Mouse (Mus musculus) testis, postnatal 10 days (tissue): Measurements from ENCODE around the gene Pth2.
A peak's percentile ranks its signal among the peaks of the same experiment; 100 is the strongest.

Experiments
- DNase-seq: peaks from one replicate; pipeline ENCODE4 v3.0.0; 2021; ENCODE audit warnings: low spot score

The Pth2 gene

DNA sequence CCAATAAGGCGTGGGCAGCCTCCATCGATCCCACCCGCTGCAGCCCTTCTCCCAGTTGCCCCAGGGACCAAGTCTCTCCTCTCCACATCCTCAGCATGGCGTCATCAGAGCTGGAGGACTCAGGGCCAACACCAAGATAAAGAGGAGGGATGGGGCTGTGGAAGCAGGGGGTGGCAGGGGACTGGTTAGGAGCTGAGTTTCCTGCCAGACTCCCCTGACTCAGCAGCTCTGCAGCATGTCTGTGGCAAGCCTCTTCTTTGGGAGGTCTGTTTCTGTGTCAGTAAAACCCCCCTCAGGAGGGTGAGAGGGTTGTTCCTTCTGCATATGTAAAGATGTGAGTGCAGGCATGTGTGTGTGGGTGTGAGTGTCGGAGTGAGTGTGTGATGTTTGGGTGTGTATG lies 16.2 kb downstream of the Pth2 start:
- no peak for DNase-seq

DNA sequence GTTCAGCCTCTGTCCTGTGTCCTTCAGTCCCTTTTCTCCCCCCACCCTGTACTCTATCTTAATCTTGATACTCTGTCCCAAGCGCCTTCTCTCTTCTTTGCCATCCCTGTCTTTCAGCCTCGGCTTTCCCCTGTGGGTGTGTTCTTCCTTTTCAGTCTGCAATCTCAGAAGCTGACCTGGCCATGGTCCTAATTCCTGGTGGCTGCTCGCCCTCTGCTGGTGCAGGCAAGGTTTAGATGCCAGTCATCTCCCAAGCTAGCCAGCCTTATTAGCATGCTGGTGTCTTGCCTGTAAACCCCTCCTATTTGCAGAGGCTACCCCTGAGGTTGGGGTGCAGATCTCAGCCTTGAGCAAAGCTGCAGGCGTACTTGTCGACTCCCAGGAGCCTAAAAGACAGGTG lies 17.6 kb downstream of the Pth2 start:
- DNase-seq, result peak; percentile 81

DNA sequence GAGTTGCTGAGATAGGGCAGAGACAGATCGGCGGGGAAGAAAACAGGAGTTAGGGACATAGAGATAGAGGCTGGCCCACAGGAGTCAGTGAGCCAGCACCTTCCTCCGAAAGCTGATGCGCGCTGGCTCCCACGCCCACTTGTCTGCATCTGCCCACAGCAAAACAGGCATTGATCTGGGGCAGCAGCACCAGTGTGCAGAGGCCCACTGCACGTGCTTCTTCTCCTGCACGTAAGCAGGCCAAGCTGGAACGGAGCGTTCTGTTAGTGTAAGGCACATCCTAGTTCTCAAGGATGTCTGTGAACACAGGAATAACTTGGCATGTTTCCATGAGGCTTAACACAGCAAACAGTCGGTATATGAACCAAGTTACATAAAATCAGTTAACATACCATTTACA lies 18.2 kb downstream of the Pth2 start:
- DNase-seq, result no peak

DNA sequence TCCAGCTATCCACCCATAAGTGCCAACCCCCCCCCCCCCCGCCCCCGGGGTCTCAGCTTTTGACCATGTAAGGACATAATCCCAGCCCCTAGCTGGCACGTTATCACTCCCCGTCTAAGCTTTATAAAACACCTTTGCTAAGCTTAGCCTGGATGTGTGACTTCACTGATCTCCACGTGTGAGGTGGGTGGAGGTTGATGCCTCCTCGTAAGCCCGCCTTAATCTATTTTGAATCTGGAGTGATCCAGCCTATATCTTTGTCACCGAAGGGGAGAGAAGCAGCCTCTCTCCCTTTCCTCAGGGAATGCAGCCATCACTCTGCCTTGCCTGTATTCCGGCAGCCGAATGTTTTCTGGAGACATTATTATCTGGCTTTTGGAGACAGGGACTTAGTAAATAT lies 21.9 kb downstream of the Pth2 start:
- no peak for DNase-seq

DNA sequence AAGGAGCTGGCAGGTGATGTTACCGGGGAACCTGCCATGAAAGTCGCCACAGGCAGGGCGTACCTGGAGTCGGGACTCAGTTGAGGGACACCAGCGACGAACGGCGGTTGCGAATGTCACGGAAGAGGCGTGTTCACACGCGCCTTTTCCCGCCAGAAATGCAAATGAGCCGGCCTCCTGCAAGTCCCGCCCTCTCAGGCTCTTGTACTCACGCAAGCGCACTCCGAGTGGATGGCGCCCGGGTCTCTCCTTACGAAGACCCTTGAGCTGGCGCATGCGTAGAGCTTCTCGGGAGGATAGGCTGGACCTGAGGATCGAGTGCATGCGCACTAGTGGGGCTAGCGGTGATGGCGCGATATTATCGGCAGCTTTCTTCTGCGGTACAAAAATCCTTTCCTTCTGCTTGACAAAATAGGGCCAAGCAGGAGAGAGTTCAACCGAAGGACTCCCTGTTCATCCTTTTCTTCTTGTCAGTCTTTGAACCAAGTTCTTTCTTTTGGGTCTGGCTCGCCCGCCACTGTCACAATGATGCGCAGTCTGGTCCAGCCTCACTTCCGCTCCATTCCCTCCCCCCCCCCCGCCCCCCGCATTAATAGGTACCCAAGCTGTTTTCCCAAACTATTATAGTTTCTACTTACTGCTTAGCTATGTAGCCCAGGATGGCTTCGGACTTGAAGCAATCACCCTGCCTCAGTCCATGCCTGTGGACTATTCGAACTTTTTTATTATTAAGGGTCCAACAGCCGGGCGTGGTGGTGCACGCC lies 23.8 kb downstream of the Pth2 start, which contains the start of gene Ccdc155:
Gene Ccdc155 (minus strand): TSS at position 513 of the 764 bp plus-strand sequence.
- peak; percentile 92 for DNase-seq

DNA sequence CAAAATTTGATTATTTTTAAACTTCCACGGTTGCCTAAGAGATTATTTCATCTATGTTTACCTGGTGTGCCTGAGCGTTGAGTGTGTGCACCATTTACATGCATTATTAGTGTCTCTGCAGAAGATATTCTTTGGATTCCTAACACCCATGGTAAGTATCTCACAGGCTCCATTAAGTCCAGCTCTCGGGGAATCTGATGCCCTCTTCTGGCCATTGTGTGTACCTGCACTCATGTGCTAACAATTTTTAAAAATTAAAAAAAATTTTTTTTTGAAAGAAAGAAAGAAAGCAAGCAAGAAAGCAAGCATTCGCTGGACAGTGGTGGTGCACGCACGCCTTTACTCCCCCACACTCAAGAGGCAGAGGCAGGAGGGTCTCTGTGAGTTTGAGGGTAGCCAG lies 27.5 kb downstream of the Pth2 start:
- DNase-seq, result no peak

DNA sequence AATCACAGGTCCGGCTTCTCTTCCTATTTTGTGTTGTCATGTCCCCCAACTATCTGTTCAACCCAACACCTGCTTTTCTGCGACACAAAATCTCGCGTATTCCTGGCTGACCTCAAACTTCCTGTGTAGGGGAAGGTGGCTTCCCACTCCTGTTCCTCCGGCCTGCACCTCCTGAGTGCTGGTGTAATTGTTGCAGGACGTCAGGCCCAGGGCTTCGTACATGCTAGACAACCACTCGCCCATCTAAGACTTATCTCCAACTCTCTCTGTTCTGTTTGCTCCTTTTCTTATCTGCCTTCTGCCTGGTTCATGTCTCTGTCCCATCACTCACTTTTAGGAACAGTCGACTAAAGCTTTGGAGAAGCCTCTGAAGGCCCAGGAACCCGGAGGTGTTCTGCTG lies 30.3 kb downstream of the Pth2 start:
- no peak for DNase-seq

DNA sequence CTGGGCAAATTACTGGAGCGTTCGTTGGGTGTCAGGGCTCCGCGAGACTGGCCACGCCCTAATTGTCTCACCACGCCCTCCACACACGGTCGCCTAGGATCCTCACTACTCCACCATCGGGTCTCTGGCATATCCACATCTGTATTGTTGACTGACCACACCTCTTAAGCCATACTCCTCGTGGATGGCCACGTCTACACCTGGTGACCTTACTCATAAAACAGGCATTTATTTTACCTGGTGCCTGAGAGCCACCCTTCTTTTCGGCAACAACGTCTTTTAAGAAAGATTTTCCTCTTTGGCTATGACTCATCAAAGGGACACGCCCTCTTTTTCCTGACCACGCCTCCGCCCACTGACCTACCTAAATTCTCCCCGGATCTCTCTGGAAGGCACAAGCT lies 31.1 kb downstream of the Pth2 start, which contains the start of gene Dkkl1:
Gene Dkkl1 (minus strand): TSS at position 297 of the 401 bp plus-strand sequence.
- DNase-seq, result no peak

DNA sequence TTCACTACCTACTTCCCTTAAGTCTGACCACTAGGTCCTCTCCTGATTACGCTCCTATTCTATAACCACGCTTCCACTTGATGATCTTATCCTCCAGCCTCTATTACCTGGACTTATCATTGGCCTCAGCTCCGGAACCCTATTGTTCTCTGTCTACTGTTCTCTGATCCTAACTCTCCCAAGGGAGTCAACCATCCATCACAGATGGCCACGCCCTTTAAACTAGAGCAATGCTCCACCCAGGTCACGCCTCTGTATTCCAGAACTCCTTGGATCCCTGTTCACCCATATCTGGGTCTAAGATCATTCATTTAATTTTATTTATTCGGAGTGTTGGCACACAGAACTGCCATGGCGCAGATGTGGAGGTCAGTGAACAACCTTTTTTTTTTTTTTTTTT lies 31.6 kb downstream of the Pth2 start:
- no peak for DNase-seq

DNA sequence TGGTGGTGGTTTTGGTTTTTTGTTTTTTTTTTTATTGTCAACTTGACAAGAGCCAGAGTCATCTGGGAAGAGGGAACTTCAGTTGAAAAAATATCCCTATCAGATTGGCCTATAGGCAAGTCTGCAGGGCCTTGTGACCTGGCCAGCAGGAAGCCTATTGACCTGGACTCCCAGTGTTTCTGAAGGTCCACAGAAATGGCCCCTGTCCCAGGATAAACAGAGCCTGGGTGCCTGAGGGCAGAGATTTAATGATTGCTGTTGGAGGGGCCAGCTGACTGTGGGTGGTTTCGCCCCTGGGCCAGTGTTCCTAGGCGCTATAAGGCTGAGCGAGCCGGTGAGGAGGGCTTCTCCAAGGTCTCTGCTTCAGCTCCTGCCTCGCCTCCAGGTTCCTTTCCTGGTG lies 32.9 kb downstream of the Pth2 start:
- no peak for DNase-seq

DNA sequence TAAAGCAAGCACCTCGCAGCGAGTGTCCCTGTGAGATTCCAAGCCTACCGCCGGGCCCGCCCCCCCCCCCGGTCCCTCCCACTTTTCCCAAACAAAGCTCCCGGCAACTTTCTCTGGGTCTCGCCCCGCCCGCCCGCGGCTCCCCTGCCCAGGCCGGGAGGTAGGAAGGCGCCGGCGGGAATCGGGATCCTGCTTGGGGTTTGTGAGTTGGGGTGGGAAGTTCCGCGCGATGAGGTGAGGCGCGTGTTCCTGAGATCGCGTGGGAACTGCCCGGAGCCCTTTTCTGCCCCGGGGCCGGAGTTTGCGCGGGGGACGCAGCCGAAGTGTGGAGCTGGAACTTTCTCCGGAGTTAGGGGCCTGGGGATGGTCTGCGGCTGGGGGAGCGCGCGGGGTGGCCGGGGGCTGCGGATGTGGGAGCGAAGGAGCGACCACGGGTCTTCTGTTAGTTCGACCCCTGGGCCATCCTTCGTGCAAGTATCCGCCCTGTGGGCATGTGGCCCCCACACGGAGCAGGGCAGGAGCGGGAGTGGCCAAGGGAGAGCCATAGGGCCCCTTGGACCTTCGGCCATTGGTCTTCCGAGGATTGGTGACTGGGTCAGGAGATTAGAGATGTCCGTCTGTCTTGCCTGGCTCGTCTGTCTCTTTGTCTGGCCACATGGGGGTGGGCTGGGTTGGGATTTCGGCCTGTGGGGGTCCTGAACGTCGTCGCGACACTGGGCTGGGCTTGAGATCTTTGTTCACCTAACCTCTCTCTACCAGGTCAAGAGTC lies 35.1 kb downstream of the Pth2 start, which contains the start of gene Tead2:
Gene Tead2 (plus strand): TSS at position 81 of the 769 bp plus-strand sequence.
- peak; percentile 76 for DNase-seq

DNA sequence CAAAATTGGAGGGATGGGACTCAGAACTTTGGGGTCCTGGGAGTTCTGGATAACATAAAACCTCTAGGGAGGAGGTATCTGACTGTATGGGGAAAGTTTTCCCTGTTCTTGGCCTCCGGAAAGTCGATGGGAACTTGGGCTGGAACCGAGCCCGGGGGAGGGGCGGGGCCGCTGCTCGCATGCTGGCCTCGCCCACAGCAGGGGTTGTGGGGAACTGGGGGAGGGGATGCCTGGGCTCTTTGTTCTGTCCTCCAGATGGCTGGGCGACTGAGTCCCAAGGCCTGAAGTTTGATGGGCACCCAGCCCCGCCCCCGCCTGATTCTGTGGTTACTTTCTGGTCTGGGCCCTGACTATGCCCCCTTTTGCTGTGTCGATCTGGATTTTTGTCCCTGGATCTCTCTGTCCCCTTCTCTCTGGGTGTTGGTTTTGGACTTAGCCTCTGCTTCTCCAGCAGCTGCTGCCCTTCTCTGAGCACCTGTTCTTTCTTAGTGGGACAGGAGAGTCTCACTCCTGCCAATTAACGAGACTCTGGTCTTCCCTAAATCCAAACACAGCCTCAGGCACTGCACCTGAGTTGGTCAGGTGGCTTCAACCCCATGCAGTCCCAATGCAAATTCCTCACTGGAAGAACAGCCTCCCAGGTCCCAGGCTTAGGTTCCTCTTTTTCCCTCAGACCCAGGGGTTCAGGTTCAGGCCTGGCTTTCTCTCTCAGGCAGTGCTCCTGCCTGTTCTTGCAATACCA lies 35.8 kb downstream of the Pth2 start:
- DNase-seq, result peak; percentile 89

DNA sequence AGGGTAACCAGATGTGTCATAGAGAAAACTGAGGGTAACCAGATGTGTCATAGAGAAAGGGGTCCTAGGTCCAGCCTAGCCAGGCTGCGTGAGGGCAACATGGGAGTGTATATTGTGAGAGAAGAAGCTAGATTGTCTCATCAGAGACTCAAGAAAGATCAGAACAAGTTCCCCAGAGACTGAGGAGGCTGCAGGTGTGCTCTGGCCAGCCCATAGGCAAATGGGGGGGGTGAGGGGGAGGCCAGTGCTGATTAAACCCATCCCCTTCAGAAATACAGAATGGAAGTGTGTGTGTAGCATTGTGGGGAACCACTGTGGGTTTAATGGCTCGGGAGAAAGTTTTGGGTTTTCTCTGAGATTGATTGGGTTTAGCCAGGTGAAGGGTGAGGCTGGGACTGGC lies 40.9 kb downstream of the Pth2 start:
- DNase-seq, result no peak

DNA sequence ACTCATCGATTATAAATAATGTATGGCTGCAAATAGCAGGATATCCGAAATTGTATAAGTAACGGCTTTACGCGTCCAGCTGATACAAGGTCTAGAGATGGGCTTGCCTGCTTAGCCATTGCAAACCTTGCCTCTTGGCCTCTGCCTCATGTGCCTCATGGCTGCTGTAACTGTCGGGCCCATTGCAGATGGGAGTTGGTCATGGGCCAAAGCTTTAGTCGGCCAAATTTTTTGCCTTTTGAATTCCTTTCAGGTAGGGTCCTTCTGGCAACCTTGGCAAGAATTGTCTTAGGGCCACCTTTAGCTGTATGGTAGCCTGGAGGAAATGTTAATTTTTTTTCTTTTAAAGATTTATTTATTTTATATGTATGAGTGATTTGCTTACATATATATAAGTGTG lies 44.0 kb downstream of the Pth2 start:
- peak; percentile 33 for DNase-seq

DNA sequence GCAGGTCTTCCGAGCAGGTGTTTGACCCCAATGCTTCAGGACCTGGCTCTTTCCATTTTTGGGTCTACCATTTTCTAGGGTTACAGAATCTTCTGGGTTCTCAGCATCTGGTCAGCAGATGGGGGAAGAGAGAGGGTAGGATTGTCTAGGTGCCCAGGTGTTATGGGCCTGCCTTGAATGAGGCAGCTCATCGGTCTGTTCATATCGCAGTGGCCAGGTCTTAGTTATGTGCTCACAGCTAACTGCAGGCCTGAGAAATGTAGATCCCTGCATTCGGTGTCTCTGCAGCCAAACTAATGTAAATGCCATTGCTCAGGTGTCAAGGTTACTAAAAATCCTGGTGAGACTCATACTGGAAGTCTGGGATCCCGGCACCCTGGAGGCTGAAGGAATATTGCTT lies 45.6 kb downstream of the Pth2 start:
- DNase-seq, result peak; percentile 27

DNA sequence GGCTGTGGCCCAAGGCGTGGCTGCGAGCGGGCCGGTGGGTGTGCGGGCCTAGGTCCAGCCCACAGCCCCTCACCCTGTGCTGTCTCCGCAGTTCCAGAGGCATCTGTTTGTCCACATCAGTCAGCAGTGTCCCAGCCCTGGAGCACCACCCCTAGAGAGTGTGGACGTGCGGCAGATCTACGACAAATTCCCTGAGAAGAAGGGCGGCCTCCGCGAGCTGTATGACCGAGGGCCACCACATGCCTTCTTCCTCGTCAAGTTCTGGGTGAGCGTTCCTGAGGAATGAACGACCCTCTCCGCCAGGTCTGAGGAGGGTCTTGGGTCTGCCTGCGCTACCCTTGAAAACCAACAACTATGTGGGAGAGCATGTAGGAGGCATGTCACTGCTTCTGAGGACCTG lies 47.8 kb downstream of the Pth2 start:
- peak; percentile 35 for DNase-seq

DNA sequence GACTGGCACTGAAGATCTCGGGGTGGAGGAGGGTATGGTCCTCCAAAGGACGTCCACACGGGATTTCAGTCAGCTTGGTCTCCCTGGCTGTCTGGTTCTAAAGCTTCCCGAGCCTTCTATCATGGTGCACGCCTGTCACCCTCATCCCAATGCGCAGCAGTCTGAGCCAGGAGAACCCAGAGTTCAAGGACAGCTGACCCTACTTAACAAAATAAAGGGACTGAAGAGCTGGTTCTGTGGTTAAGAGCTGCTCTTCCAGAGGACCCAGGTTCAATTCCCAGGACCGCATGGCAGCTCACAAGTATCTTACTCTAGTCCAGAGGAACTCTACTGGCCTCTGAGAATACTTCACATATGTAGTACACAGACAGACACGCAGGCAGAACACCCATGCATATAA lies 48.3 kb downstream of the Pth2 start:
- no peak for DNase-seq

DNA sequence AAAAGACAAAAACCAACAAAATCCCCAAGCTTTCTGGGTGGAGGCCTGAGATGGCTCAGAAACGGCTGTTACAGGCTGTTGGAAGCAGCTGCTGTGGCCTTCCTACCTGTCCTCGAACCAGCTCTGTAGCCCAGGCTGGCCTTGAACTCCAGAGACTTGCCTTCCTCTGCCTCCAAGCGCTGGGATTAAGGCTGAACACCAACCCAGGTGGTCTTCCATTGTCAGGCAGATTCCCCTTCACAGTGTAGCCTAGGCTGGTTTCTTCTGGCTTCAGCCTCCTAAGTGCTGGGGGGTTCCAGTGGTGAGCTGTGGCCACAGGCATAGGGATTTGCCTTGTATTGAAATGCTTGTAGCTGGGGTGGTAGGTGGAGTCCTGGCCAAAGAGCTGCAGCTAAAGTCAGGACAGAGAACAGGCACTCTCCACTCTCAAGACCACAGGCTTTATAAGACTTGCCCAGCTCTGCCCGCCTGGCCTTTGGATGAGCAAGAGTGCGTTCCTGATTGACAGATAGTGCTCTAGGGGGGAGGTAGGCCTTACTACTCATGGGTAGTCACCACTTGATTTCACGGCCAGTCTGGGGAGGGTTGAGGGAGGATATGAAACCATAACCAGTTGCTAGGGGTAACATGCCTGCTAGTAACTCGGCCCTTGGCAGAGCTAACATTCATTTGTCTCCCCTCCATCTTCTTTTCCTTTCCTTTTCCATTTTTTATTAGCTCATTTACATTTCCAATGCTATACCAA lies 48.8 kb downstream of the Pth2 start:
- peak; percentile 29 for DNase-seq

DNA sequence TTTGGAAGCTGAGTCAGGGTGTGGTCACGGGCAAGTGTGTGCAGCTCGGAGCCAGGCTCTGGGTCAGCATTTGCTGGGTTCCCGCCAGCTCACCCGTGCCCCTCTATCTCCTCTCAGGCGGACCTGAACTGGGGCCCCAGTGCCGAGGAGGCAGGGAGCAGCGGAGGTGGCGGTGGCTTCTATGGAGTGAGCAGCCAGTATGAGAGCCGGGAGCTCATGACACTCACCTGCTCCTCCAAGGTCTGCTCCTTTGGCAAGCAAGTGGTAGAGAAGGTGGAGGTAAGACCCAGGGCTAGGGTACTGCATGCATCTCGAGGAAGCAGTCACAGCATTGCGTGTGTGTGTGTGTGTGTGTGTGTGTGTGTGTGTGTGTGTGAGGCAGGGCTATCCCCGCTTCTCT lies 50.4 kb downstream of the Pth2 start:
- DNase-seq, result peak; percentile 49
